Mouse (Mus musculus) heart, adult 9 months (tissue): ENCODE measurements at regions not wholly inside any gene's neighbourhood (a gene's known extent, or its start where the extent isn't known, plus 50 kb on each side); places are given as distances from the start of the nearest gene placed in this dataset.
A peak's percentile ranks its signal among the peaks of the same experiment; 100 is the strongest.

Experiments used
- DNase-seq, 2 experiments: peaks; one replicate each; pipeline ENCODE4 v3.0.0; 2022; ENCODE audit warnings: low spot score in 2 of 2

- no peak for DNase-seq
Measured at GRCm38 (mm10) chr5:119944371-119944770, 111.9 kb downstream of the Tbx5 start.

DNA sequence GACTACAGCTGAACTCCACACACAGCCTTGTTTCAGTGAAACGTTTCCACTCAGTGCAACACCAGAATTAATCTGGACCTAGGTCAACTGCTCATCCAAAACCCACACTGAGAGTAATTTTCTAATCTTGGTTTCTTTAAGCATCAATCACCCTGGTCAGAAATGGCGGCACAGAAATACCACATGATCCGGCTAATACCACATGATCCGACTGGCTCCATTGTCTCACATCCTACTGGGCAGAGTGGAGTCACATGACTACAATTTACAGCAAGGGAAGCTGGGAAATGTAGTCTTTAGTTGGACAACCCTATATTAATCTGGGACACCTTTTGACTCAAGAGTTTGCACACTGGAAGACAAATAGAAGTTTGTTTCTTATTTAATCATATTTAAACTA, 115.9 kb downstream of the Tbx5 start:
- no peak for DNase-seq

DNA sequence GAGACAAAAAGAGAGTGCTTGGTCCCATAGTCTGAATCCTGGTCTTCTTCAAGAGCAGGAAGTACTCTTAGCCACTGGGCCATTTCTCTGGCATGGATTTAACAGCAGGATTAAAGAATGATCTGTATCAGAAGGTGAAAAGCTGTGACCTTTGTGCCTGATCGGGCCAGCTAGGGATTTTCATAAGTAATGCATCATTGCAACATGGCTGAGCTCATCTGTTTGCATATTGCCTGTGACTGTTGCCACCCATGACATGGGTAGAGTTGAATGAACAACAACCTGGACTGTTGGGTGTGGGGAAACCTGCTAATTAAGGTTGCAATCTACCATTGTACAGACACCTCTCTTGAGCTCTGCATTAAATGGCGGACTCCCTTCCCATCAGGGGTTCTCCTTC, 119.6 kb downstream of the Tbx5 start:
- DNase-seq = no peak

GRCm38 (mm10) chr5:119953189-119953588, 120.7 kb downstream of the Tbx5 start:
- no peak for DNase-seq

- DNase-seq = no peak
Measured at GRCm38 (mm10) chr5:119953811-119954566, 121.5 kb downstream of the Tbx5 start.

DNA sequence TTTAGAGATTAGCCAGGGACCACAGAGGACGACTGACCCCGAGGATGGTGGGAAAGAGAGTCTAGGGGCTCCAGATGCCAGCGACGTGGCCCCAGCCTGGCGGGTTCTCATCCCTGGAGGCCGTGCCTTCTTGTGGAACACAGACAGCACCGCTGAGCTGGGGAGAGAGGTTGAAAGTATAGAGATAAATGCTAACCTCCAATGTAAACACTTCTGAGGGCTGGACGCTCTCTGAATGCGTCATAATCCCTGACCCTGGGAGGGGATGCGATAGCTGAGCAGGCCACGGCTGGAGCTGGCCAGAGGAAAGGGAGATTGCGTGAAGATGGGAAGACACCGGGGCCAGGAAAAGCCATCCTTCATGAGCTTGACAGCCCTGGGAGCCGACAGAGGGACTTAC, 126.5 kb downstream of the Tbx5 start:
- no peak for DNase-seq

- DNase-seq = no peak
Measured at GRCm38 (mm10) chr5:119964751-119965150, 132.3 kb downstream of the Tbx5 start.

GRCm38 (mm10) chr5:119971286-119971685, 138.8 kb downstream of the Tbx5 start:
- DNase-seq = no peak

DNA sequence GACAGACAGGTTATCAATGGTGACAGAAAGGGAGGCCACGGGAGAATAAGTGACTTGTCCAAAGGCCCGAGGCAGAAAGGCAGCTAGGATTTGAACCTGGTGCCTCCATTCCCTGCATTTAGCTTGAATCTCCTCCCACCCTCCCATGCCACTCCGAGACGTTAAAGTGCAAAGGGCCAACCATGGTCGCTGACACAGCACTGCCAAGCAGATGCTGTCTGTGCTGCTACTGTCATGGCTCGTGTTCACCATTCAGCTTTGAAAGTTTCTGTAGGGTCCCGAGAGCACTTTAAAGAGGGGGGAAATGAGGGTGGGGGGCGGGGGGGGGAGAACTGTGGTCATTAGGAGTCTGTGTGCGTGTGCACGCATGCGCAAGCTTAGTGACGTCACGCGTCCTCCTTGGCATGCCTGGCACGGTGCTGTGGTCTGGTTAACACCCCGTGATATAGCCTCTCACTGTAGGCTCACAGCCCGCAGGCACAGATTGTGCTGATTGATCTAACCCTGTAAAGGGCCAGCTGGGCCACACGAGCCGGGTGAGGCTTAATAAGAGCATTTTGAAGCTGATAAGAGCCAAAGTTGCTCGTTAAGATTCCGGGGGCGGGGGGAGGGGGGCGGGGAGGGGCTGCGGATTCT, 140.5 kb downstream of the Tbx5 start:
- peak in 1 of 2 experiments; percentile 3 for DNase-seq

- no peak for DNase-seq
Measured at GRCm38 (mm10) chr5:119978096-119978715, 138.1 kb upstream of the Rbm19 start.

GRCm38 (mm10) chr5:119981111-119981807, 135.0 kb upstream of the Rbm19 start:
- DNase-seq = no peak

- no peak for DNase-seq
Measured at GRCm38 (mm10) chr5:119984206-119984605, 132.1 kb upstream of the Rbm19 start.

DNA sequence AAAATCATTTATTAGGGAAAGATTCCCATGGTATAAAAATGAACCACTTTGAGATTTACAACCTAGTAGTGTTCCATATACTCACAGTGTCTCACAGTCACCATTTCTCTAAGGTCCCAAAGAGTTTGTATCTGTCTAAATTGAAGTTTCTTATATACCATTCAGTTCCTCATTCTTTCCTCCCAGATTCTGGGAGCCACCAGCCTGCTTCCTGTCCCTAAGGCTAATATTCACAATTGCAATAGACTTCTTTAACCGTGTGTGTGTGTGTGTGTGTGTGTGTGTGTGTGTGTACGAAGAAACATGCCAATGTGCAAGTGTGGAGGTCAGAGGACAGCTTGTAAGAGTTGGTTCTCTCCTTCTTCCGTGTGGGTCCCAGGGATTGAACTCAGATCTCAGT, 124.1 kb upstream of the Rbm19 start:
- no peak for DNase-seq

- DNase-seq = no peak
Measured at GRCm38 (mm10) chr5:119995726-119996125, 120.5 kb upstream of the Rbm19 start.

DNA sequence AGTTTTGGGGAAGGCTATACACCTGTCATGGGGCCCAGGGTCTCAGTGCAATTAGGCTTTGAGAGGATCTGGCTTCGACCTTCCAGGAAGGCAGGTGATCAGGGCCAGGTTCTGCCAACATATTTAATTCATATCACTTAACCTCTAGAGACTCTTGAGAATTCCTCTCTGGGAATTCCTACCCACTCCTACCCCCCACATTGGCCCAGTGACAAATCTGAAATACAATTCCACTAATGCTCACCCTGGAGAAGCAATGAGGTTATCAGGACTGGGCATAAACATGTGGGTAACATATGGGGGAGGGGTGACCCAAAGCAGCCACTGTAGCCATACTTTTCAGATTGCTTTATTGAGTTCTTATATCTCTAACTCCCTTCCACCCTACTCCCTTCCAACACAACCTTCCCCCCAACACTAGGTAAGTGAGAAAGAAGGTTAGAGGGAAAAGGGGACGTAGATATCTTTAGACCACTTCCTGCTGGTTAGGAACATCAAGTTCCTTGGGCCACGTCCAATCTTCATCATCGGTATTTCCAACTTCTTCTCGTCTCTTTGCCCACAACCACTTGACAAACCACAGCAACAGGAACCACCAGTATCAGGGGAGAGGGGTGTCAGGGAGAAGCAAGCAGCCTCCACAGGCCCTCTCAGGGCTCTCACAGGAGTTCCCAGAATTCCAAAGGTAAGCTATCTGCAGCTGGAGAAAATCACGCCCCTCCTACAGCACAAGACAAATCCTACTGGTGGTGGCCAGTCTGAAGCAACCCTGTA, 110.4 kb upstream of the Rbm19 start:
- no peak for DNase-seq

DNA sequence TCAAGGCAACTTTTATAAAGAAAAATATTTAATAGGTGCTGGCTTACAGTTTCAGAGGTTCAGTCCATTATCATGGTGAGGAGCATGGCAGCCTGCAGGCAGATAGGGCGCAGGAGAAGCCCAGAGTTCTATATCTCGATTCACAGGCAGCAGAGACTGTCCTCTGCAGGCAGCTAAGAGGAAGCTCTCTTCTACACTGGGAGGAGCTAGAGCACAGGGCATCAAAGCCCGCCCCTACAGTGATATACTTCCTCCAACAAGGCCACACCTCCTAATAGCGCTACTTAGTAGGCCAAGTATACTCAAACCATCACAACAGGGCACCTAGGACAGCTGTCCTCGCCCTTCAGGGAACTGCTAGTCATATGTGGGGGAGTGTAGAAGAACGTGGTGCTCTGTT, 108.5 kb upstream of the Rbm19 start:
- DNase-seq = no peak

- DNase-seq = no peak
Measured at GRCm38 (mm10) chr5:120008306-120008705, 108.0 kb upstream of the Rbm19 start.

- DNase-seq = no peak
Measured at GRCm38 (mm10) chr5:120015417-120015816, 100.8 kb upstream of the Rbm19 start.

- no peak for DNase-seq
Measured at GRCm38 (mm10) chr5:120018126-120018525, 98.1 kb upstream of the Rbm19 start.

GRCm38 (mm10) chr5:120020748-120021147, 95.5 kb upstream of the Rbm19 start:
- DNase-seq = no peak

DNA sequence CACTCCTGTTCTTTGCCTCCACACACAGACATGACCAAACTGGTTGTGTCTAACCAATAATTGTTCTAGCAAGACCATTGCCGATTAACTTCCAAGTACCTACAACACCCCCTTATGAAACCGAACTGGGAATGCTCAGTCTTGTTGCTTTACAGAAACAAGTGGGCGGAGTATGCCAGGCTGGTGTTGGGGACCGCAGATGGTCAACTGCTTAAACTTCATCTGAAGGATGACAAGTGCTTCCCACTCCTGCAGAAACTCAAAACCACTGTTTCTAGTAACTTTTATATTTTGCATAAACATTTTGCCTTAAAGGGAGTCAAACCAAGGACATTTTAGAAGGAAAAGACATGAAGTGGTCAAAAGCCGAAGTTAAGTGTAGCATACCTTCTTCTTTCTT, 94.0 kb upstream of the Rbm19 start:
- DNase-seq = no peak

DNA sequence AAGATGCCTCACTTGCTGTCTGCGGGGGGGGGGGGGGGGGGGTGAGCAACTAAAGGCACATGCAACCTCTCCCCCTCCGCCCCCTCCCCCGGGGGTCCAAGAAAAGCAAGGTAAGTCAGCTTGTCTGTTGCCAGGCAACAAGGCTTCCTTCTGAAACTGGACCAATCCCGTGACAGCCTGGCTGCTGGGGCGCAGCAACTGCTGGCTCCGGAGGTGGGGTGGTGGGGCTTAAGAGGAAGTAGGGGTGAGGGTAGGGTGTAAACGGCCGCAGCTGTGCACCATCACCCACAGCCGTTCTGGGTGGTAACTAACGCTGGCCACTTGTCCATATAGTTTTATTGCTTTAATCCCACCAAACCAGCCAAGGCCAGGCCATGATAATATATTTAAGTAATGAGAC, 92.2 kb upstream of the Rbm19 start:
- no peak for DNase-seq
